Mouse (Mus musculus): ENCODE measurements at regions not wholly inside any gene's neighbourhood (a gene's known extent, or its start where the extent isn't known, plus 50 kb on each side); places are given as distances from the start of the nearest gene placed in this dataset.

DNA sequence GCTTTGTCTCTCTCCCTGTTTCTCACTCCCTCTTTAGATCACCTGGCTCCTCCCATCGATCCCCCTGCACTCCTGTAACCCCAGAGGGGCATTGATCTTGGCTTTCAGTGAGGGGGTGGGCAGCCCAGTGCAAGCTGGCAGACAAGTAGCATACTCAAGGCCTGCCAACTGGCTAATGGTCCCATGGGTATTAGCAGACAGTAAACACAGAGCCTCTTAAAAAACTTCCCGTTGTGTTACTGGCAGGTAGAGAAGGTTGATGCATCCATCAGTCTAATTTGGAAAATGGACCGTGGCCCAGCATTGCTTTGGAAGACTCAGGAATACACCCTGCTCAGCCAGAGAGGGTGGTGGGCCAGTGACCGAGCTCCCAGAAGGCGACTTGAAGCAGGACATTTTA lies 145.0 kb downstream of the 9530068E07Rik start:
- no peak for DNase-seq (ENCODE audit: low spot score in 2 of 2)

DNA sequence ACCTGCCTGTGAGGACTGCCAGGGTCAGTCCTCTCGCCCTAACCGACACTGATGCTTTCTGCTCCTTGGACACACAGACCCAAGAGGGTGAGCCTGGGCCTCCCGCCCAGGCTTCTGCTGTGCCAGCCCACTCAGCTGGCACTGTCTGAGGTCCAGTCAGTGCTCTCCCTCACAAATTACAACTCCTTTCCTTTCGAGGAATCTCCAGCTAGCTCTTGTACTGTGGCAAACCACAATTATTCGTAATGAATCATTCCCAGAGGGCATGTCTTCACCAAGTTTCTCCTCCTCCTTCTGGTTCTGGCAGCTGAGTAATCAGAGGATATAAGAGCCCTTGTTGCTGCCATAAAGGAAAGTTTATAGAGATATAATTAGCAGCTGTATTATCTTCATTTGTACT lies 155.2 kb downstream of the 9530068E07Rik start:
- no peak for DNase-seq (ENCODE audit: low spot score in 2 of 2)

DNA sequence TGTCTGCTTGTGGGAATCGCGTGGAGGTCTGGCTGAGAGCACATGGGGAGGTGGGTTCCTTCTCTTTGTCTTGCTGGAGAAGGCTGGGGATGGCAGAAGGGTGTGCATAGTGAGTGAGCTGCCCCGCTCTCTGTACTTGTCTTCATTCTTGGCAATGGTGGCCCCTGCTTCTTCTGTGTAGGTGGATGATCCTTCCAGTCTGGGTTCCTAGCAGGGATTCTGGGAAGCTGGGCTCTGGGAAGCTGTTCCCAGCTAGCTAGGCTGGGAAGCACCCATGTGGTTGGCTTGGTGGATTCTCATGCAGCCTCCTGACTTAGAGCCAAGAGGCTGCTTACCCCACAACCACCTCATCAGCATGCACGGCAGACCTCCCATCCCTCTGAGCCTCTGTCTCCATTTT lies 156.6 kb downstream of the 9530068E07Rik start:
- DNase-seq (ENCODE audit: low spot score in 2 of 2): no peak

DNA sequence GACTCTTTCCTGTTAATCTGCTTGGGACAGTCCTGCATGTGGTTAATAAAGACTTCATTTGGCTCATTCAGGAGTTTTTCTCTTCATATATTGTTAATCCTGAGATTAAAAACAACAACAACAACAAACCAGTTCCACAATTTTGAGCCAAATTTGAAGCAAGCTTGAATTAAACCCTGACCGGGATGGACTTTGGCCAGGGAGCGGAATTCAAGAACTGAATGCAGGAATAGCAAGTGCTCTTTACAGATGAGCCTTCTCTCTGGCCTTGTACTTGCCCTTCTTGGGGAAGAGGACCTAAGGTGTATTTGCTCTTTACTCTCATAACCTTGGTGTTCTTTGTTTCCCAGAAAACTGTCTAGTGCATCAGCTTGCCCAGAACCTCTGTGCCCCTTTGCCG lies 161.6 kb downstream of the 9530068E07Rik start:
- DNase-seq (ENCODE audit: low spot score in 2 of 2): no peak

DNA sequence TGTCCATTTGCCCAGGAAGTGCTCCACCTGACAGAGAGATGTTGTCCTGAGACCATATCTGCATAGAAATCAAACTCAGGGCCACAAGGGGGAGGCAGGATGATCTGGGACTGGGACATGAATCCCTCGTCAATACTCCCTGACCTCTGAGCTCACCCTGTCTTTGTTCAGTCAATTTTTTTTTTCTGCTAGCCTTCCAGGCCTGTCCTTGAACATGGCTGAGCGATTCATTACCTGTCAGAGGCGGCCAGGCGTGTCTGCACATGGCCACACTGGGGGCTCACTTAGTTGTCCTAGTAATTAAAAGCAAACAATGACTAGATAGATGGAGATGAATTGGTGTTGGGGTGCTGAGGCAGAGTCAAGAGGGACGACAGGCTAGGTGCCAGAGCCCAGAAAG lies 162.6 kb downstream of the 9530068E07Rik start:
- DNase-seq (ENCODE audit: low spot score in 2 of 2): no peak

DNA sequence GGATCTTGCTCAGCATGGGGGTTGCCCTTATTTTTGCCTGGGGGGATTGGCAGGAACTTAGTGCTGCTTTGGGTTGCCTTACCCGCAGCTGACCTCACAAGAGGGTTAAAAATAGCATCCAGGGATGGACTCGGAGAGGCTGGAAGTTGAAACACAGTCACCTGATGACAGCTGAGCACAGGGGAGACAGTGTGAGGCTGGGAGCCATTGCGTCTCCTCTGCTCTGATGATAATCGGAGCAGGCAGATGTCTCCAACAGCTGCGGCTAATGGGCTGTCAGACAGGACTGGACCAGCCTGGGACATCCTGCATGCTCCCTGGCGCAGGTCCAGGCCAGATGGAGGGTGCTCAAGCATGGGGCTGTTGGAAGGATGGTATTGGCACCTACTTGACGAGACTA lies 165.1 kb downstream of the 9530068E07Rik start:
- DNase-seq (ENCODE audit: low spot score in 2 of 2): no peak

DNA sequence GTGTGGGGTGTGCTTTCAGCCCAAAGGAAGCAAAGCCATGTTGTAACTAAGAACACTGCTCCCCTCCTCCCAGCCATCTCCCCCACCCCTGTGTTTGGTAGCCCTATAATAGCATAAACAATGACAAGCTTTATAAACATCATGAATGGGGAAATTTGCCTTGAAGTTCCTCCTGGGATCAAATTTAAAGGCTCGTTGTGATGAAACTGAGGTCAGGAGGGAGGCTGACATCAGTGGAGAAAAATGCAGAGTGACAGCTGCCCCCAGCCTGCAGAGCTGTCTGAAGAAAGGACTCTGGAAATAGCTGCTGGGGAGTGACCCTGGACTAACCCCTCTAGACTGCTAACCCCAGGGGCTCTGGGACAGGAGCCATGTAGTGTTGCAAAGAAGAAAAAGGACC lies 169.2 kb downstream of the 9530068E07Rik start:
- DNase-seq (ENCODE audit: low spot score in 2 of 2): no peak

DNA sequence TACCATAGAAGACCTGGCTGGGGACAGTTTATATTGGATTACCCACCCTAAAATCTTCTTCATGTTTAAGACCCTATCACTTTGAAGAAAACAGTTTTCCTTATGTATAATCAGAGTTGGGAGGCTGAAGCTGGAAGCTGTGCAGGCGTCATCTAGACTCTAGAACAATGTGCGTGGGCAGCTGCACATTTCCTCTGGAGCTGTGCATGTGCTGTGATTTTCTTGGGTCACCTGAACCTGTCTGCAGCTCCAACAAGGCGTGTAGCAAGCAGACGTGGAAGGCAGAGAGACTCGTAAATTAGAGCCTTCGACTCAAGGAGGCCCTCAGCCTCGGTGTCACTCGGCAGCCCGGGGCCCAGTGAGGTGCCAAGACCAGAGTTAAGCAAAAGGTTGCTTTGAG lies 169.8 kb downstream of the 9530068E07Rik start:
- no peak for DNase-seq (ENCODE audit: low spot score in 2 of 2)

DNA sequence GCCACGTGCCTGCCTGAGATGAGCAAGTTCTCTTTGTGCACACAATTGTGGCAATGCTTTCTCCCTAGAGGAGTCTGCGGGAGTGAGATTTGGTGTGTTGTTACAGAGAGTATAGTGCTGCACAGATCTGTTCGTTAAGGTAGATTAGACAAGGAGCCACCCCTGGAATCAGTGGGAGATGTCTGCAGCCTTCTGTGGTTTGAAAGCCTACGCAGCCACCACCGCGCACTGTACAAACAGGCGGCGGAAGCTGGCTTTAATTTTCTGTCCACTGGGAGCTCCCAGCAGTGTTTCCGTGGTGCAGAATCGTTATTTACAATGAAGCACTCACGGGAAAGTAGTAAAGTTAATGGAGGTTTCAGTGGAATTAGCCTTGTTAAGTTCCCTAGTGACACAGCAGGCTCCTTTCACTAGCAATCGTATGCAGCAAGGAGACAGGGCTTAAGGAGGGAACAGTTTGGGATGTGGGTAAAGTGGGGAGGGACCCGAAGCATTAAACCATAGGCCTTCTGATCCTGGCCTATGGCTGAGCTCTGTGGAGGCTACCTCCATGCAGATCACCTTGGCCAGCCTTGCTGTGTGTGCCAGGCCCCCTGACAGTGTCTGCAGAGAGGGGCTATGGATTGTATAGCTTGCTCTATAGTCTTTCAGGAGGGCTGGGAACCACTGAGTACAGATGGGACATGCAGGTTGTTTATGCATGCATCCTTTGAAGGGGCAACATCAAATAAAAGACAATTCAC lies 171.9 kb downstream of the 9530068E07Rik start:
- DNase-seq (ENCODE audit: low spot score in 2 of 2): no peak

DNA sequence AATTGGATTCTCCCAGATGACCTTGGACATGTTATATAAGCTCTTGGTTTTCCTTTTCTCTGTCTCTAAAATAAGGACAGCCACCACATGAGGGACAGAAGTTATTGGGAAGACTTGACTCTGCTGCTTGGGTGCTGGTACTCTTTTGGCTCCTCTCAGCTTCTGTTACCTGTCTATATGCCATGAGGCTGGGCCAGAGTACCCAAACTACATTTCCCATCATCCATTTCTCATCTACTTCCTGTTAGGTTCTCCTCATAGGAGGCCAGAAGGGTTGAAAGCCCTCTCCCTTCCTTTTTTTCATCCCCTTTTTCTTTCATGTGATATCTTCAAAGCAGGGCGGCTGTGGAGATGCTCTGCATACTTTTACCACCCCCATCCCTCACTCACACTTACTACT lies 172.6 kb downstream of the 9530068E07Rik start:
- no peak for DNase-seq (ENCODE audit: low spot score in 2 of 2)

DNA sequence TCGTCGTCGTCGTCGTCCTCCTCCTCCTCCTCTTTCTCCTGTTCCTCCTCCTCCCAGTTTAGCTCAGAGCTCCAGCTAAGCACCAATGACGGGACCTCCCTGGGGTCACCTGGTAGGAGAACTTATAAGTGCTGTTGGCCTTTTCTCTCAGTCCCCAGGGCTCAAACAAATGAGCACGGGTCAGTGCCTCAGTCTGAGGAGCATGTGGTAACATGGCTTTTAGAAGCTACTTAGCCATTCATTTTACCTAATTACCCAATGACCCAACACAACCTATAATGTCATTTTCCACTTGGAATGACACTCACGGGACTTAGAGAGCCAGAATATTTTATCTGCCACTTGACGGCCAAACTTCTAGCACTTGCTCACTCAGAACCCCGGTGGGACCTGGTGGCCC lies 173.5 kb downstream of the 9530068E07Rik start:
- DNase-seq (ENCODE audit: low spot score in 2 of 2): no peak

DNA sequence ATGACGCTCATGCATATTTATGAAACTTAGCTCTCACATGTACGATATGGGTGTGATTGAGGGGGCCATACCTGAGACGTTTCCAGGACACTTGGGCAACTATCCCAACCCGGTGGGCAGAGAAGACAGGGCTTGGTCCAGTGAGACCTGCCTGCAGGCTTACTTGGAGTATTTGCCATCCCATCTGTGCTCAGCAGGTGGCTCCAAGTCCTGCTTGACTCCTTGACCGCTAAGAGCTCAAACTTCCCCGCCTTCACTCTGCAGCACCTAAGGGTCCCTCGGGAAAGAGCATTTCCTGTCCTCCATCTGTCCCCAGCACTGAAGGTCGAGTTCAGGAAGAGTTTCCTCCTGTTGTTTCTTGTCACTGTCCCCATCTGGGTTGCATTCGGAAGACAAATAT lies 182.2 kb downstream of the 9530068E07Rik start:
- no peak for DNase-seq (ENCODE audit: low spot score in 2 of 2)

DNA sequence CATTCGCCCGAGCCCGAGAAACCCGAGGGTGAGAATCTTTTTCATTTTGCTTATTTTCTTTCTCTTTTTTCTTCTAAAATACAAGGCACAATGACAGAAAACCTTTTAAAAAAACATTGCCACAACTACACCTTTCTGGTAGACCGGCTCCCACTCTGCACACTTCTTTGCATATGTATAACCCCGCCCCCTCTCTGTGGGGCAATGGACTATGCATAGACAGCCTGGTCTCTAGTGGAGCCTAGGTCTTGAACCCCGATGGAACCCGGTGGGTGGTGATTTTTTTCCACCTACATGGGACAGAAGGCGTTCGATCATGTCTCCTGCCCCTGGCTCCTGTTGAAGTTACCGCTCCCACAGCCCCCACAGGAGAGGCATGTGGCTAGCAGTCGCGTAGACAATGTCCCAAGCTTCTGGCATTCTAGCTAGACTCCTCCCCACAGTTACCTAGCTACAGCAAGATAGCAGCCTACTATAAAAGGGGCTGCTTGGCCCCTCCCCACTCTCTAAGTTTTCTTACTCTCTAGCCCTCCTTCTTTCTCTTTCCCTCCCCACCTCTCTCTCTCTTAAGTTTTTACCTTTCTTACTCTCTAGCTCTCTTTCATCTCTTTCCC lies 183.6 kb downstream of the 9530068E07Rik start:
- DNase-seq (ENCODE audit: low spot score in 2 of 2): no peak

DNA sequence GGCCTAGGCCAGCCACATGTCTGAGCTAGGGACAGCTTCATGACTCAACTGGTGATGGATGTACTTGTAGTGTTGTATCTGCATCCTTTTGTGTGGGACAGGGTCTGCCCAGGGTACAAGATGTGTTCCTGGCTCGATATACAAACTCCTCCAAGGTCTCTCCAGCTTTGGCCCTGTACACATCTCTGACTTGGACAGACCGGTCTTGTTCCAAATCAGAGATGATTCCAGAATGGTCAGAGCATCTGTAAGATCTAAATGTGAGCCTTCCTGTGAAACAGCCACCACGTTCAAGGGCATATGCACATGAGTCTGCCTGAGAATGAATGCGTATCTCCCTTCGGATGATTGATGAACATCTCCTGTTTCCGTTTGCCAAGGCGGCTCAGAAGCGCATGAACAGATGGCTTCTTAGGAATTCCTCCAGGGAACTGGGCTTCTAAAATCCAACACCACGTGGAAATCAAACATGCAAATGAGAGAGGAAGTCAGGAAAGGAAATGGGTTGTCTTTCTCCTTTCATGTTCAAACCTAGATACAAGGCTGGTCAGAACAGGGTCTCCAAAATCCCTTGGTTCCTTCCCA lies 172.7 kb upstream of the Fstl4 start:
- DNase-seq (ENCODE audit: low spot score in 2 of 2): no peak

DNA sequence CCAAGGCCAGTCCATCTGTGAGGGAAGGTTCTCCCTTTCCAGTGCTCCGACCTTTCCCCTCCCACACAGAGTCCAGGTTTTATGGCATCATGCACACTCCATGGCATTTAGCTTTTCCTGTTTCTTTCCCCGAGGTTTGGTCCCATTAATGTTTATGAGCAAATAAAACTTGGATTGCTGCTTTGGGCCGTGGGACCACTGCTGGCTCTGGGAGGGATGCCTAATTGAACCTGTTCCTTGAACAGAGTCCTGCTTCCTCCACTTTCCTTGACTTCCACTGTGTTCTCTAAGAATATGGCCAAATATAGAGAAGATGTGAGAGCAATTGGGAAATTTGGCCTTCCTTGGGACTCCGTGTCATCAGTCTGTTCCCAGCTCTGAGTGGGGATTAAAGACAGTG lies 170.3 kb upstream of the Fstl4 start:
- no peak for DNase-seq (ENCODE audit: low spot score in 2 of 2)

DNA sequence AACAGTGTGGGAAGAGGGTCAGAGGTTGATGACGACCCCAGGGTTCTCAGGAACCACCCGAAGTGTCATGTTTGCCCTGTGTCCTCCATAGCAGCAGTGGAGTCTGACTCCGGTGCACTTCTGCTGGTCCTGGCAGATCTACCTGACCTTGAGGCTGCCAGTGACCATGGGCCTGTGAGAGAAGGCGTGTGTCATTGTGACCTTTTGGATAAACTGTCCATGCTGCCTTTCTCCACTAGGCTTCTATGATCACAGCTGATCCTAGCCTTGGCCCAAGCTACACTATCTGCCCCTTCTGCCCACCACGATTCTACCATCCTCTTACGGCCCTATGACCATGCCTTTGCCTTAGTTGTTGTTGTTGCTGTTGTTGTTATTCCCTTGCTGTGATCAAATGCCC lies 163.2 kb upstream of the Fstl4 start:
- no peak for DNase-seq (ENCODE audit: low spot score in 2 of 2)

DNA sequence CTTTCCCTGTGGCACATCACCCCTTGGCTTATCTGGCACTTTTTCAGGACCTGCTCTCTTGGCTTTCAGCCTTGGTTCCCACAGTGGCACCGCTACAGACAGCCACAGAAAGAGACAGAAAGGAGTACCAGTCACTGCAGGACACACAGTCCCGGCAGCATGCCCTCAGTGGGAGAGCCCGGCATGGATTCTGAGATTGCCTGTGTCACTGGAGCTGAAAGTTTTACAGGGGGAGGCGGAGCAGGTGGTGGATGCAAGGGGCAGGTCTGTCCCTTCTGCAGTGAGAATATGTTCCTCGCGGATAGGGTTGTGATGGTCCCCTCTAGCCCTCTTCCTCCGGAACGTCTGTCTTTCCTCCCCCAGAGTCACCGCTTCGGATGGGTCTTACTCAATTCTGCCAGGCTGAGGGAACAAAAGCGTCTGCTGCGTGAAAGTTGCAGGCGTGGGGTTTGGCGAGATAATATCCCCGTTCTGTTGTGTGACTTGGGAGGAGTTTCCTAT lies 162.3 kb upstream of the Fstl4 start:
- no peak for DNase-seq (ENCODE audit: low spot score in 2 of 2)

DNA sequence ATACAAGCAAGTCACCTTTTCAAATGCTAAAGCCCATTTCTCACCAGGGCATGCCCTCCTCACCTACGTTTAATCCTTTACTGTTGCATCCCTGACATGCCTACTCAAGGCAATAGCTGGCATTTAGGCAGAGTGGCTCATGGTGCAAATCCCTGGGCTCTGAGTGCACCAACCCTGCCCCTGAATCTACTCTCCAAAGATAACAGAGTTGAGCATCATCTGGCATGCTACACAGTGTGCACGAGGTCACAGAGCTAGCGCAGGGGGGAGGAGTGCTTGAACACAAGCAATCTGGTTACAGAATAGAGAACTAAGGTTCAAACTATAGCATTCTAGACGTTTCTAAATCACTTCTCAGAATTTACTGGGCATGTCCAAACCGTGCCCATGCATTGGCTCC lies 161.6 kb upstream of the Fstl4 start:
- no peak for DNase-seq (ENCODE audit: low spot score in 2 of 2)

DNA sequence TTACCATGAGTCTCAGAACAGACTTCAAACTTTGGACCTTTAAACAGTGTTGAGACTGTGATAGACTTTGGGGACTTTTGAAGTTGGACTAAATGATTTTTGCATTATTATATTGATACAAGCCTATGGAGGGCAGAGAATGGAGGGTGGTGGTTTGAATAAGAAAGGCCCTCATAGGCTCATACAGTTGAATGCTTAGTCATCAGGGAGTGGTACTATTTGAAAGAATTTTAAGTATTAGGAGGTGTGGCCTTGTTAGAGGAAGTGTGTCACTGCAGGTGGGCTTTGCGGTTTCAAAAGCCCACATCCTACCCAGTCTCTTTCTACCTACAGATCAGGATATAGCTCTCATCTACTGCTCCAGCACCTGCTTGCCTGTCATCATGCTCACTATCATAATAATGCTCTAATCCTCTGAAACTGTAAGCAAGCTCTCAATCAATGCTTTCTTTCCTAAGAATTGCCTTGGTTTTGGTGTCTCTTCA lies 153.7 kb upstream of the Fstl4 start:
- no peak for DNase-seq (ENCODE audit: low spot score in 2 of 2)

DNA sequence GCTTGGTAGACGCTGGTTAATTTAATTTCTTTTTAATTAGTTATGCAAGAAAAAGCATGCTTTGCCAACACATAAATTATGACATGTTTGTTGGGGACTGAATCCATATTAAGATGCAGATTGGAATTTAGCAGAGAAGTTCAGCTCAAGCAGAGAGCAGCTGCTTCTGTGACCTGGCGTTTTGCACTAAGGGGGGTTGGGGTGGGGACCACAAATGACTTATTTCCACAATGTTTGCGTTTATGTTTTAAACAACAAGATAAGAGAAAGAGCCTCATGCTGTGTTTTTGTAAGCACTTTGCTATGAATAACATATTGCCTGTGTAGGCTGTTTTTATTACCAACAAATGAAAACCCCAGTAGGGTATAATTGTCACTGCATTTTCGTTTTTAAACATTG lies 148.8 kb upstream of the Fstl4 start:
- DNase-seq (ENCODE audit: low spot score in 2 of 2): no peak

DNA sequence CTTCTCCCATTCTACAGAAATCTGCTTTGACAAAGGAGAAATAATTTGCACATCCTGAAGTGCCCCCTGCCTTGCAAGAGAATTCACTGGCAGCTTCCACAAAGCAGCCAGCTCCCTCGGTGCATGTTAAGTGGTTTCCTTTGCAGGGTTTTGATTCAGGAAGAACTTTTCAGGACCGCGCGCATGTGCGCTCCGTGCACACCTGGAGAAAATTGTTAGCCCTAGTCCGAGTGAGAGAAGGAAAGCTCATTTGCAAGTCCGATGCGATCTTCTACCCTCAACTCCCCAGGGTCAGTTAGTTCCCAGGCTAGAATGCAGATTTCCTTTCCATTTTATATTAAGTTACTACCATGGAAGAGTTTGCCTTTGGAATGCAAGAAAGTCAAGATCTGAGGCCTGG lies 145.8 kb upstream of the Fstl4 start:
- no peak for DNase-seq (ENCODE audit: low spot score in 2 of 2)

DNA sequence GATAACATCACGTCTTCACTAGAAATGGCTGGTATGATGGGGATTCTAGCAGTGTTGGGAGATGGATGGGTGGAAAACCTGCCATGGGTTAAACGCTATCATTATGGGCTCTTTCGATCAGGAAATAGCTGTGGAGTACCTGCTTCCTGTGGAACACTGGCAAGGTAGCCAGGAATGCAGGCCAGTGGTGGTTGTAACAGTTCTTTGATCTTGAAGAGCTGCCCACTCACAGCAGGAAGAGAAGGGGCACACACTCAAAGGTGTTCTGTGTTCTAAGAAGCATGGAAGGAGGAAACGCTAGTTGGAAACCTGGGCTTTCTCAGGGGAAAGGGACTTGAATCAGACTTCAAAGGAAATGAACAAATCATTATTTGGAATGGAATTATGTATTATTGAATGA lies 141.6 kb upstream of the Fstl4 start:
- DNase-seq (ENCODE audit: low spot score in 2 of 2): no peak

DNA sequence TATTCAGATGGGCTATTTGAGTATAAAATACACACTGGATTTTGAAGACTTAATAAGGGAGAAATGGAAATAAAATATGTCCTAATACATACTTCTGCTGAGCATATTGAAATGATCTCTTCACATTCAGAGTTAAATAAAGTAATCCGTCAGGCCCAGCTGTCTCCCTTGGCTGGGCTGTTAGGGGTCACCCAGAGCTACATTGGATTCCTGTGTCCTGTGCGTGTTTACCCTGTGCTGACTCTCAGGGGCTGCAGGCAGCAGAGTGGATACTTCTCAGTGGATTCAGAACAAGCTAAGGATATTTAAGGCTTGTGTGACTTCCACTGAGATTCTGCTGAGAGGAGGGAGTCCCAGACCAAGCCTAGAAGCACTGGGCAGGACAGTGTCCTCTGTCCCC lies 135.6 kb upstream of the Fstl4 start:
- DNase-seq (ENCODE audit: low spot score in 2 of 2): no peak
